In the genomic region with DNA sequence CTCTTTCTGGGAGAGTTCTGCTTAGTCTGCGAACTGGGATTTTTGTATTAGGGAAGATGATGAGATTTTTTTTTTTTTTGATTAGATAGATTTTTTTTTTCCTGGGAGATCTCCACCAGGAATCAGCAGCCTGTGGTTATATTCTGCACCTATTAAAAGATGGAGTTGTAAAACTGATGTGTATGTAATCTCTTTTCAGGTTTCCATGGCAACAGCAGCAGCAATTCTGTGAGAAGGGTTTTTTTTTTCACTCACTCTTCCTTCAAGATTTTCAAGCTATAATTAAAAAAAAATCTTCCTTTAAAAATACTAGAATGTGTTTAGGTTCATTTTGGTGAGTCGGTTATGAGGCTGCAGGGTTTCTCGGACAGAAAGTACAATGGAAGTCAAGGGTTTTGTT, we compare ENCODE assay signal across 18 mouse cellular contexts.
DNase-seq lines count a peak whose midpoint lies in the region; ATAC-seq and TF ChIP-seq lines count a peak whose summit lies in the region.
"Had no signal": no experiment of that assay in that cellular context is flagged by ENCODE, and none has a peak within 500 bp of the region (broad histone marks: within the 10 kb centered on the region; RNA-seq: fewer than 3 reads in every experiment).

No protein-coding gene starts in this region.

- no peak for DNase-seq in hindbrain, embryonic 10.5 days (ENCODE audit: low spot score)
- DNase-seq in forebrain, embryonic 14.5 days (ENCODE audit: low spot score) = peak; percentile 78
- DNase-seq in hindbrain, postnatal 0 days (ENCODE audit: low spot score) = peak; percentile 62
- no peak for DNase-seq in thymus, adult 18-20 months
- DNase-seq in MN1 (ENCODE audit: low spot score) = no peak
- DNase-seq in stomach, postnatal 0 days (ENCODE audit: low spot score) = no peak
- DNase-seq: cerebellum, adult 9-11 months; embryo, embryonic 11 days; kidney, adult 11 months; left cerebral cortex, postnatal 4 days; liver had no signal

- no peaks in the 10 kb centered on the region for H3K36me3 ChIP-seq in hindbrain, embryonic 12.5 days
- no peaks in the 10 kb centered on the region for H3K36me3 ChIP-seq in hindbrain, embryonic 10.5 days
- no peaks in the 10 kb centered on the region for H3K36me3 ChIP-seq in forebrain, embryonic 14.5 days (ENCODE audit: control insufficient read depth, insufficient read depth, low read length)
- no peaks in the 10 kb centered on the region for H3K36me3 ChIP-seq in hindbrain, postnatal 0 days (ENCODE audit: insufficient read depth, low read length)
- no peaks in the 10 kb centered on the region for H3K36me3 ChIP-seq in neural tube, embryonic 14.5 days (ENCODE audit: control insufficient read depth, insufficient read depth, low read length)
- no peaks in the 10 kb centered on the region for H3K36me3 ChIP-seq in stomach, postnatal 0 days (ENCODE audit: control insufficient read depth, insufficient read depth, low read length)
- H3K36me3 ChIP-seq: stomach, embryonic 15.5 days had no signal

- H3K4me2 ChIP-seq in hindbrain, embryonic 12.5 days (replicated peaks) = no peak overlapping the region
- H3K4me2 ChIP-seq in forebrain, embryonic 14.5 days (ENCODE audit: low read length) = no peak overlapping the region
- H3K4me2 ChIP-seq in hindbrain, postnatal 0 days (ENCODE audit: low read depth, low read length) = no peak overlapping the region
- no peak overlapping the region for H3K4me2 ChIP-seq in neural tube, embryonic 14.5 days (ENCODE audit: low read depth, low read length)
- H3K4me2 ChIP-seq in stomach, postnatal 0 days (replicated peaks; ENCODE audit: low read depth) = no peak overlapping the region
- H3K4me2 ChIP-seq: stomach, embryonic 15.5 days had no signal

- H3K4me1 ChIP-seq in hindbrain, embryonic 12.5 days = peaks cover 4% of the 10 kb centered on the region
- peaks cover 1% of the 10 kb centered on the region; the same call in 1 of the 2 replicates for H3K4me1 ChIP-seq in hindbrain, embryonic 10.5 days (replicated peaks)
- 0 out of 2 replicates have a peak, but pooled peaks cover 4% of the 10 kb centered on the region for H3K4me1 ChIP-seq in forebrain, embryonic 14.5 days (ENCODE audit: control insufficient read depth, insufficient read depth, low read length)
- H3K4me1 ChIP-seq in hindbrain, postnatal 0 days (ENCODE audit: insufficient read depth, low read length) = no peaks in the 10 kb centered on the region
- peaks cover 3% of the 10 kb centered on the region; the same call in 1 of the 2 replicates for H3K4me1 ChIP-seq in neural tube, embryonic 14.5 days (ENCODE audit: control insufficient read depth, insufficient read depth, low read length)
- no peaks in the 10 kb centered on the region for H3K4me1 ChIP-seq in stomach, postnatal 0 days (replicated peaks; ENCODE audit: control insufficient read depth, insufficient read depth)
- H3K4me1 ChIP-seq: stomach, embryonic 15.5 days had no signal

- WGBS in hindbrain, embryonic 12.5 days = 81% methylated on average over 3 of the region's 3 CpGs
- 85% methylated on average over 3 of the region's 3 CpGs for WGBS in hindbrain, embryonic 10.5 days
- 48% methylated on average over 3 of the region's 3 CpGs for WGBS in forebrain, embryonic 14.5 days
- 59% methylated on average over 3 of the region's 3 CpGs for WGBS in hindbrain, postnatal 0 days
- 62% methylated on average over 3 of the region's 3 CpGs for WGBS in neural tube, embryonic 14.5 days
- 88% methylated on average over 3 of the region's 3 CpGs for WGBS in stomach, postnatal 0 days

- H3K9me3 ChIP-seq in hindbrain, embryonic 12.5 days (replicated peaks) = no peaks in the 10 kb centered on the region
- no peaks in the 10 kb centered on the region for H3K9me3 ChIP-seq in hindbrain, embryonic 10.5 days
- H3K9me3 ChIP-seq in forebrain, embryonic 14.5 days (replicated peaks; ENCODE audit: control insufficient read depth, low read length) = no peaks in the 10 kb centered on the region; the same call in 1 of the 2 replicates
- no peaks in the 10 kb centered on the region for H3K9me3 ChIP-seq in hindbrain, postnatal 0 days (ENCODE audit: low read length)
- H3K9me3 ChIP-seq in neural tube, embryonic 14.5 days (ENCODE audit: control insufficient read depth, low read length) = no peaks in the 10 kb centered on the region
- H3K9me3 ChIP-seq in stomach, postnatal 0 days (ENCODE audit: control insufficient read depth, low read length) = no peaks in the 10 kb centered on the region
- H3K9me3 ChIP-seq: stomach, embryonic 15.5 days had no signal

- no peak for ATAC-seq in hindbrain, embryonic 12.5 days (ENCODE audit: low FRiP score)
- ATAC-seq in forebrain, embryonic 14.5 days = no peak
- ATAC-seq in hindbrain, postnatal 0 days = no peak
- no peak for ATAC-seq in neural tube, embryonic 14.5 days (ENCODE audit: low read depth)
- ATAC-seq in stomach, postnatal 0 days (ENCODE audit: low FRiP score, low TSS enrichment) = no peak
- ATAC-seq: lung, postnatal 0 days had no signal

- H3K4me3 ChIP-seq in hindbrain, embryonic 12.5 days = no peak overlapping the region
- H3K4me3 ChIP-seq in hindbrain, embryonic 10.5 days = no peak overlapping the region
- H3K4me3 ChIP-seq in forebrain, embryonic 14.5 days (ENCODE audit: low read depth, low read length) = no peak overlapping the region
- no peak overlapping the region for H3K4me3 ChIP-seq in hindbrain, postnatal 0 days (ENCODE audit: low read length)
- no peak overlapping the region for H3K4me3 ChIP-seq in neural tube, embryonic 14.5 days (ENCODE audit: low read depth, low read length)
- H3K4me3 ChIP-seq in stomach, postnatal 0 days (ENCODE audit: low read depth, low read length) = no peak overlapping the region
- H3K4me3 ChIP-seq: left cerebral cortex, adult 2 months; stomach, embryonic 15.5 days had no signal

- TF ChIP-seq CTCF in hindbrain, postnatal 0 days (IDR thresholded peaks at IDR 0.05; ENCODE audit: low read depth) = no peak
- TF ChIP-seq CTCF in stomach, postnatal 0 days (IDR thresholded peaks at IDR 0.05; ENCODE audit: low read depth) = no peak

- H3K27ac ChIP-seq in hindbrain, embryonic 12.5 days = peak overlapping the region; percentile 18; the same call in 1 of the 2 replicates
- no peak overlapping the region for H3K27ac ChIP-seq in hindbrain, embryonic 10.5 days
- H3K27ac ChIP-seq in forebrain, embryonic 14.5 days (ENCODE audit: low read depth, low read length) = peak overlapping the region; percentile 15
- peak overlapping the region; percentile 23; the same call in 1 of the 2 replicates for H3K27ac ChIP-seq in hindbrain, postnatal 0 days
- peak overlapping the region; percentile 62; the same call in 1 of the 2 replicates for H3K27ac ChIP-seq in neural tube, embryonic 14.5 days (ENCODE audit: low read depth, low read length)
- H3K27ac ChIP-seq in stomach, postnatal 0 days (replicated peaks) = no peak overlapping the region
- H3K27ac ChIP-seq: kidney, postnatal 0 days; left cerebral cortex, adult 2 months; stomach, embryonic 15.5 days had no signal

- no peak overlapping the region for H3K9ac ChIP-seq in hindbrain, embryonic 12.5 days
- no peak overlapping the region for H3K9ac ChIP-seq in forebrain, embryonic 14.5 days (ENCODE audit: low read length)
- no peak overlapping the region for H3K9ac ChIP-seq in hindbrain, postnatal 0 days (replicated peaks; ENCODE audit: low read length)
- H3K9ac ChIP-seq in neural tube, embryonic 14.5 days (replicated peaks; ENCODE audit: low read depth, low read length) = no peak overlapping the region
- H3K9ac ChIP-seq in stomach, postnatal 0 days (ENCODE audit: low read length) = no peak overlapping the region
- H3K9ac ChIP-seq: stomach, embryonic 15.5 days had no signal

- no peaks in the 10 kb centered on the region for H3K27me3 ChIP-seq in hindbrain, embryonic 12.5 days
- no peaks in the 10 kb centered on the region for H3K27me3 ChIP-seq in hindbrain, embryonic 10.5 days (ENCODE audit: insufficient read depth, poor library complexity, severe bottlenecking)
- H3K27me3 ChIP-seq in forebrain, embryonic 14.5 days (replicated peaks; ENCODE audit: control insufficient read depth, insufficient read depth, low read length) = no peaks in the 10 kb centered on the region
- H3K27me3 ChIP-seq in hindbrain, postnatal 0 days (ENCODE audit: insufficient read depth, low read length) = no peaks in the 10 kb centered on the region
- no peaks in the 10 kb centered on the region for H3K27me3 ChIP-seq in neural tube, embryonic 14.5 days (ENCODE audit: control insufficient read depth, insufficient read depth, low read length)
- H3K27me3 ChIP-seq in stomach, postnatal 0 days (ENCODE audit: control insufficient read depth, insufficient read depth, low read length) = no peaks in the 10 kb centered on the region
- H3K27me3 ChIP-seq: CH12.LX; stomach, embryonic 15.5 days had no signal

- no peak for TF ChIP-seq EP300 in stomach, postnatal 0 days (optimal IDR thresholded peaks at IDR 0.05)

Comparison
In these comparisons a context has a peak if more than half of its experiments do, and no peak if none do; other contexts are left out.
1. H3K27ac ChIP-seq: peak in hindbrain, embryonic 12.5 days (single experiment), forebrain, embryonic 14.5 days (single experiment), hindbrain, postnatal 0 days (single experiment) and neural tube, embryonic 14.5 days (single experiment); none in hindbrain, embryonic 10.5 days (single experiment) and stomach, postnatal 0 days (single experiment).
2. DNase-seq: peak in forebrain, embryonic 14.5 days (single experiment) and hindbrain, postnatal 0 days (single experiment); none in hindbrain, embryonic 10.5 days (single experiment), thymus, adult 18-20 months (0 of 2), MN1 (single experiment) and stomach, postnatal 0 days (single experiment).